Mouse (Mus musculus): Measurements from ENCODE around the gene Cachd1.

The Cachd1 gene

GRCm38 (mm10) chr4:100923598-100923997, 147.1 kb downstream of the Cachd1 start:
- DNase-seq = no peak

- DNase-seq = no peak
Measured at GRCm38 (mm10) chr4:100924276-100924675, 147.8 kb downstream of the Cachd1 start.

GRCm38 (mm10) chr4:100925153-100925552, 148.7 kb downstream of the Cachd1 start:
- no peak for DNase-seq

GRCm38 (mm10) chr4:100926608-100927007, 150.1 kb downstream of the Cachd1 start:
- no peak for DNase-seq

- no peak for DNase-seq
Measured at GRCm38 (mm10) chr4:100927059-100927458, 150.6 kb downstream of the Cachd1 start.

GRCm38 (mm10) chr4:100943689-100944088, 167.2 kb downstream of the Cachd1 start:
- DNase-seq = no peak

- no peak for DNase-seq
Measured at GRCm38 (mm10) chr4:100944276-100944675, 167.8 kb downstream of the Cachd1 start.

- no peak for DNase-seq
Measured at GRCm38 (mm10) chr4:100945171-100945899, 168.9 kb downstream of the Cachd1 start.

- no peak for DNase-seq
Measured at GRCm38 (mm10) chr4:100948494-100949425, 172.3 kb downstream of the Cachd1 start.

- no peak for DNase-seq
Measured at GRCm38 (mm10) chr4:100950316-100950715, 173.8 kb downstream of the Cachd1 start.

- no peak for DNase-seq
Measured at GRCm38 (mm10) chr4:100951876-100952275, 175.4 kb downstream of the Cachd1 start.

GRCm38 (mm10) chr4:100963341-100963740, 186.9 kb downstream of the Cachd1 start:
- no peak for DNase-seq

GRCm38 (mm10) chr4:100963796-100964195, 187.3 kb downstream of the Cachd1 start:
- DNase-seq = no peak

- peak in 1 of 2 experiments; percentile 11 for DNase-seq
Measured at GRCm38 (mm10) chr4:100967703-100968392, 191.4 kb downstream of the Cachd1 start.

- DNase-seq = peak in 1 of 2 experiments; percentile 9
Measured at GRCm38 (mm10) chr4:100973641-100974454, 197.4 kb downstream of the Cachd1 start.

GRCm38 (mm10) chr4:100974455-100975035, 198.1 kb downstream of the Cachd1 start:
- DNase-seq = no peak

- no peak for DNase-seq
Measured at GRCm38 (mm10) chr4:100977522-100977921, 201.0 kb downstream of the Cachd1 start.

GRCm38 (mm10) chr4:100987187-100987586, 210.7 kb downstream of the Cachd1 start:
- no peak for DNase-seq

GRCm38 (mm10) chr4:100988231-100988799, 211.8 kb downstream of the Cachd1 start:
- peak in 1 of 2 experiments; percentile 33 for DNase-seq

GRCm38 (mm10) chr4:100990996-100991395, 214.5 kb downstream of the Cachd1 start:
- peak in 1 of 2 experiments; percentile 17 for DNase-seq

- no peak for DNase-seq
Measured at GRCm38 (mm10) chr4:100992086-100992485, 215.6 kb downstream of the Cachd1 start.
